ENCODE assay signal across 14 mouse cellular contexts in genomic region chr15:80158001-80158706, GRCm38 (mm10). TPM values are rescaled to one million over a fixed set of nuclear protein-coding genes. Genes with fewer than 3 reads are reported as not detected.
A peak's percentile ranks its signal among the peaks of the same experiment; 100 is the strongest.
DNase-seq lines count a peak whose midpoint lies in the region; ATAC-seq and TF ChIP-seq lines count a peak whose summit lies in the region.
"Had no signal": no experiment of that assay in that cellular context is flagged by ENCODE, and none has a peak within 500 bp of the region (broad histone marks: within the 10 kb centered on the region; RNA-seq: fewer than 3 reads in every experiment).

No protein-coding gene starts in this region.

- WGBS in kidney, adult 2 months: 64% methylated on average over 5 of the region's 5 CpGs
- whole genome bisulfite sequencing in midbrain, embryonic 10.5 days: 76% methylated on average over 5 of the region's 5 CpGs
- WGBS in midbrain, embryonic 15.5 days: 74% methylated on average over 5 of the region's 5 CpGs
- 61% methylated on average over 5 of the region's 5 CpGs for WGBS in intestine, embryonic 16.5 days
- 59% methylated on average over 5 of the region's 5 CpGs for WGBS in stomach, embryonic 14.5 days
- 89% methylated on average over 5 of the region's 5 CpGs for WGBS in forebrain, embryonic 16.5 days

- H3K4me3 ChIP-seq in kidney, adult 2 months (ENCODE audit: insufficient read depth, low read depth, low read length): no peak overlapping the region
- no peak overlapping the region for H3K4me3 ChIP-seq in midbrain, embryonic 10.5 days
- no peak overlapping the region for H3K4me3 ChIP-seq in midbrain, embryonic 15.5 days
- no peak overlapping the region for H3K4me3 ChIP-seq in intestine, embryonic 16.5 days (ENCODE audit: low read length)
- no peak overlapping the region for H3K4me3 ChIP-seq in stomach, embryonic 14.5 days (ENCODE audit: low read depth, low read length)
- H3K4me3 ChIP-seq in forebrain, embryonic 16.5 days (replicated peaks; ENCODE audit: low read length): no peak overlapping the region
- H3K4me3 ChIP-seq: left cerebral cortex, adult 2 months had no signal

- H3K27me3 ChIP-seq in kidney, adult 2 months (replicated peaks; ENCODE audit: control insufficient read depth, insufficient read depth, low read length): no peaks in the 10 kb centered on the region
- H3K27me3 ChIP-seq in midbrain, embryonic 10.5 days (ENCODE audit: low read depth, poor library complexity, severe bottlenecking): no peaks in the 10 kb centered on the region
- no peaks in the 10 kb centered on the region for H3K27me3 ChIP-seq in midbrain, embryonic 15.5 days (replicated peaks)
- no peaks in the 10 kb centered on the region for H3K27me3 ChIP-seq in intestine, embryonic 16.5 days (replicated peaks; ENCODE audit: control insufficient read depth, insufficient read depth, low read length)
- H3K27me3 ChIP-seq in stomach, embryonic 14.5 days (ENCODE audit: control insufficient read depth, insufficient read depth, low read length): no peaks in the 10 kb centered on the region
- no peaks in the 10 kb centered on the region for H3K27me3 ChIP-seq in forebrain, embryonic 16.5 days (replicated peaks; ENCODE audit: control insufficient read depth, insufficient read depth, low read length)

- no peak for TF ChIP-seq POLR2A in kidney, adult 2 months (IDR thresholded peaks at IDR 0.05; ENCODE audit: low read depth, low read length)

- H3K9ac ChIP-seq in midbrain, embryonic 15.5 days: no peak overlapping the region
- peak overlapping the region; percentile 15; the same call in 1 of the 2 replicates for H3K9ac ChIP-seq in intestine, embryonic 16.5 days (ENCODE audit: low read depth, low read length)
- H3K9ac ChIP-seq in stomach, embryonic 14.5 days (replicated peaks; ENCODE audit: low read depth, low read length): no peak overlapping the region
- no peak overlapping the region for H3K9ac ChIP-seq in forebrain, embryonic 16.5 days (replicated peaks; ENCODE audit: low read depth, low read length)

- peak; percentile 38 for DNase-seq in kidney, adult 2 months
- no peak for DNase-seq in kidney, adult 8-10 months
- no peak for DNase-seq in midbrain, embryonic 10.5 days (ENCODE audit: low spot score)
- DNase-seq in B cell, adult 2 months: no peak
- DNase-seq: adrenal gland, postnatal 14 days; gastrocnemius, postnatal 14 days; heart, postnatal 10 days; lung, adult 2 months; thymus, adult 2 months had no signal

- TF ChIP-seq CTCF in kidney, adult 2 months (conservative IDR thresholded peaks at IDR 0.05; ENCODE audit: insufficient read depth, insufficient read length, low read depth, low read length): no peak

- no peaks in the 10 kb centered on the region for H3K9me3 ChIP-seq in midbrain, embryonic 10.5 days (replicated peaks)
- no peaks in the 10 kb centered on the region for H3K9me3 ChIP-seq in midbrain, embryonic 15.5 days
- no peaks in the 10 kb centered on the region for H3K9me3 ChIP-seq in intestine, embryonic 16.5 days (ENCODE audit: control insufficient read depth, low read length)
- H3K9me3 ChIP-seq in stomach, embryonic 14.5 days (ENCODE audit: control insufficient read depth, low read depth, low read length): no peaks in the 10 kb centered on the region
- H3K9me3 ChIP-seq in forebrain, embryonic 16.5 days (ENCODE audit: control insufficient read depth, low read length): no peaks in the 10 kb centered on the region

- no peaks in the 10 kb centered on the region; the same call in 1 of the 2 replicates for H3K36me3 ChIP-seq in kidney, adult 2 months (ENCODE audit: control insufficient read depth, insufficient read depth, low read length)
- peaks cover 99% of the 10 kb centered on the region for H3K36me3 ChIP-seq in midbrain, embryonic 10.5 days
- peaks cover 42% of the 10 kb centered on the region for H3K36me3 ChIP-seq in midbrain, embryonic 15.5 days (replicated peaks)
- peaks cover 22% of the 10 kb centered on the region for H3K36me3 ChIP-seq in intestine, embryonic 16.5 days (ENCODE audit: control insufficient read depth, insufficient read depth, low read length)
- peaks cover 64% of the 10 kb centered on the region for H3K36me3 ChIP-seq in stomach, embryonic 14.5 days (ENCODE audit: control insufficient read depth, insufficient read depth, low read length)
- H3K36me3 ChIP-seq in forebrain, embryonic 16.5 days (ENCODE audit: control insufficient read depth, insufficient read depth): peaks cover 22% of the 10 kb centered on the region

- peaks cover 42% of the 10 kb centered on the region for H3K4me1 ChIP-seq in kidney, adult 2 months (ENCODE audit: control insufficient read depth, insufficient read depth, low read length)
- peaks cover 22% of the 10 kb centered on the region for H3K4me1 ChIP-seq in midbrain, embryonic 10.5 days
- no peaks in the 10 kb centered on the region for H3K4me1 ChIP-seq in midbrain, embryonic 15.5 days
- peaks cover 40% of the 10 kb centered on the region for H3K4me1 ChIP-seq in intestine, embryonic 16.5 days (ENCODE audit: control insufficient read depth, insufficient read depth, low read length)
- H3K4me1 ChIP-seq in stomach, embryonic 14.5 days (ENCODE audit: control insufficient read depth, insufficient read depth, low read length): peaks cover 11% of the 10 kb centered on the region; the same call in 1 of the 2 replicates
- H3K4me1 ChIP-seq in forebrain, embryonic 16.5 days (replicated peaks; ENCODE audit: control insufficient read depth, insufficient read depth, low read length): peaks cover under 1% of the 10 kb centered on the region; the same call in 1 of the 2 replicates

- H3K27ac ChIP-seq in kidney, adult 2 months (ENCODE audit: insufficient read depth, low read depth, low read length): peak overlapping the region; percentile 37
- H3K27ac ChIP-seq in midbrain, embryonic 10.5 days (replicated peaks): peak overlapping the region; percentile 46; the same call in 1 of the 2 replicates
- no peak overlapping the region for H3K27ac ChIP-seq in midbrain, embryonic 15.5 days
- H3K27ac ChIP-seq in intestine, embryonic 16.5 days (ENCODE audit: low read length): peak overlapping the region; percentile 89
- H3K27ac ChIP-seq in stomach, embryonic 14.5 days (ENCODE audit: low read length): peak overlapping the region; percentile 95
- no peak overlapping the region for H3K27ac ChIP-seq in forebrain, embryonic 16.5 days (ENCODE audit: low read length)
- H3K27ac ChIP-seq: left cerebral cortex, adult 2 months had no signal

- H3K4me2 ChIP-seq in midbrain, embryonic 15.5 days: no peak overlapping the region
- H3K4me2 ChIP-seq in intestine, embryonic 16.5 days (ENCODE audit: low read depth, low read length): no peak overlapping the region
- H3K4me2 ChIP-seq in stomach, embryonic 14.5 days (replicated peaks; ENCODE audit: low read depth, low read length): no peak overlapping the region
- no peak overlapping the region for H3K4me2 ChIP-seq in forebrain, embryonic 16.5 days (ENCODE audit: low read length)

- ATAC-seq in midbrain, embryonic 15.5 days (replicated peaks): no peak
- no peak for ATAC-seq in intestine, embryonic 16.5 days
- no peak for ATAC-seq in stomach, embryonic 14.5 days (ENCODE audit: insufficient number of reproducible peaks, insufficient read depth, low FRiP score, low read depth)
- no peak for ATAC-seq in forebrain, embryonic 16.5 days

RNA-seq across cellular contexts. Expression of gene Mgat3, which starts 15.4 kb away (rescaled TPM):
- 70.5 and 77.1 TPM in 2 replicates for polyA plus RNA-seq in kidney, adult 2 months (2012; rRNA removed)
- polyA plus RNA-seq in midbrain, embryonic 10.5 days (2016; fragmentation: Nextera tagmentation; extraction: Ambion mirVana): 5.9 and 7.8 TPM in 2 replicates
- 15.5 and 16.3 TPM in 2 replicates for polyA plus RNA-seq in midbrain, embryonic 15.5 days (2015; fragmentation: Nextera tagmentation; extraction: Ambion mirVana)
- 14.8 and 19.7 TPM in 2 replicates for polyA plus RNA-seq in intestine, embryonic 16.5 days (2015; fragmentation: Nextera tagmentation; extraction: Ambion mirVana)
- 12.8 and 13.7 TPM in 2 replicates for polyA plus RNA-seq in stomach, embryonic 14.5 days (2014; fragmentation: Nextera tagmentation; extraction: Ambion mirVana)
- 10.8 and 11.0 TPM in 2 replicates for polyA plus RNA-seq in forebrain, embryonic 16.5 days (2015; fragmentation: Nextera tagmentation; extraction: Ambion mirVana)

RNA-seq across cellular contexts. Expression of gene Tab1, which starts 25.2 kb away (rescaled TPM):
- 26.7 and 28.5 TPM in 2 replicates for polyA plus RNA-seq in kidney, adult 2 months (2012; rRNA removed)
- polyA plus RNA-seq in midbrain, embryonic 10.5 days (2016; fragmentation: Nextera tagmentation; extraction: Ambion mirVana): 40.0 and 48.9 TPM in 2 replicates
- polyA plus RNA-seq in midbrain, embryonic 15.5 days (2015; fragmentation: Nextera tagmentation; extraction: Ambion mirVana): 42.5 and 43.5 TPM in 2 replicates
- polyA plus RNA-seq in intestine, embryonic 16.5 days (2015; fragmentation: Nextera tagmentation; extraction: Ambion mirVana): 28.2 and 29.6 TPM in 2 replicates
- 32.2 and 34.9 TPM in 2 replicates for polyA plus RNA-seq in stomach, embryonic 14.5 days (2014; fragmentation: Nextera tagmentation; extraction: Ambion mirVana)
- polyA plus RNA-seq in forebrain, embryonic 16.5 days (2015; fragmentation: Nextera tagmentation; extraction: Ambion mirVana): 40.7 and 43.8 TPM in 2 replicates

Comparison
In these comparisons a context has a peak if more than half of its experiments do, and no peak if none do; other contexts are left out.
1. H3K27ac ChIP-seq: peak in kidney, adult 2 months (single experiment), midbrain, embryonic 10.5 days (single experiment), intestine, embryonic 16.5 days (single experiment) and stomach, embryonic 14.5 days (single experiment); none in midbrain, embryonic 15.5 days (single experiment) and forebrain, embryonic 16.5 days (single experiment).